Mouse (Mus musculus) testis, postnatal 14 days (tissue): ENCODE results near the gene Atf2.
"Not testable (repeated sequence)": the region's sequence is repeated elsewhere in the genome, so short reads cannot be mapped to it uniquely, and the experiment has no call there.

Source experiments
- DNase-seq: peaks from one replicate; pipeline ENCODE4 v3.0.0; 2021; ENCODE audit warnings: low spot score

Atf2 gene

GRCm38 (mm10) chr2:73885997-73886396 lies 6.4 kb downstream of the Atf2 start:
- DNase-seq: no peak

DNA sequence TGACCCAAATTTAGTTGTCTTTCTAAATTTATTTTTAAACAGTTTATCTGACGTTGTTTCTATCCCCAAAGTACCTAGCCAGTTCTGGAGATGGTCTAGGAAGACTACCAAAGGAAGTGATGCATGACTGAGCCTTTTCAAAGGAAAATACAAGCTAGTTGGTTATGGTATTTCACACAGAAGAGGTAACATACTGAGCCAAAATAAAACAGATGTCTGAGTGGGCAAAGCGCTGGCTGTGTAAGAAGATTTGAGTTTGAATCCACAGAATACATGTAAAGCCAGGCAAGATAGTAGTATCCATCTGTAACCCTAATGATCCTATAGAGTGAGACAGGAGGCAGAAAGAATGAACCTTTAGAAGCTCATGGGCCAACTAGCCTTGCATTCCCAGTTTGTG lies 14.5 kb downstream of the Atf2 start:
- no peak for DNase-seq

DNA sequence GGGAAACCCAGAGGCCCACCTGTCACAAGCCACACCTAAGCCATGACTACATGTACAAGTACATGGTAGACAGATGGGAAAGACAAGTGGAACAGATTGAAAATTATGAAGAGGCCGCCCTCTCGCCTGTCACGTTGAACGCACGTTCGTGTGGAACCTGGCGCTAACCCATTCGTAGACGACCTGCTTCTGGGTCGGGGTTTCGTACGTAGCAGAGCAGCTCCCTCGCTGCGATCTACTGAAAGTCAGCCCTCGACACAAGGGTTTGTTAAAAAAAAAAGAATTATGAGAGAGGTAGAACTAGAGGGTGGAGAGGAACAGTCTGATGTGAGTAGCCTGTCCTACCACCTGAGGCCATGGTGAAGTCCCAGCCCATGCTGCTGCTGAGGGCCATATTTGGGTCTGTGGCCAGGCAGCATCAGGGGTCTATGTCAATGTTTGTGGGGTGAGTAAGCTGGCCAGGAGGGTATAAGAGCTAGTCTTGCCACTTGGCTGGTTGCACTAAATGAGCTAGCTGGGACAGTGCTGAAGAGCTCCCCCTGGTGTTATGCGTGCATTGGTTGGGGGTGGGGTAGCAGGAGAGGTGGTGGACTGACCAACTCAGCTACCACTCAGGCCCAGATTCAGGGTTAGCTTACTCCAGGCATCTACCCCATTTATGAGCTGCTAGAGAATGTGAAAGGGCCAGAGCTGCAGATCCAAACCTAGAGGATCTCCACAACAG lies 24.5 kb downstream of the Atf2 start:
- DNase-seq: peak; percentile 54

DNA sequence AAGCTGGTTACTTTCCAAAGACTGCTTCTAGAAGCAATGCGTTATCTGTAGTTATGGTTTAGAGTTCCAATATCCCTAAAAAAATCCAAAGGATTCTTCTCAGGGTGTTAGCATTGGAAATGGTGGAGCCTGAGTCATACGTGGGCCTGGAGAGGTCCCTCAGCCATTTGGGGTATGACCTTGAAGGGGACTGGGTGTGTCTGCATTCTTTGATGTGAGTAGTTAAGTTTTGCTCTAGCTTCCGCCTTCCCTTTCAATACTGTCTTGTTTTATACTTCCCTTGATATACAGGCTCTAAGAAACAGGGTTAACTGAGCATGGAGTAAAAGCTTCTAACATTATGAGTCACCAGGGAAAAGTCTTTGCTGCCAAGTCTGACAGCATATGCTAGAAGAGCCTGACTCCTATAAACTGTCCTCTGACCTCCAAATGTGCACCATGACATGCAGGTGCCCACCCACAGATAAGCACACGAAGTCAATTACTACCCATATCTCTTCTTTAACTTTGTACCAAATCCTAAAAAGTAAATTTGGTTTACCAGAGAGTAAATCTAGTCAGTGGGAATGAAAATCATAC lies 32.3 kb downstream of the Atf2 start:
- DNase-seq: no peak

DNA sequence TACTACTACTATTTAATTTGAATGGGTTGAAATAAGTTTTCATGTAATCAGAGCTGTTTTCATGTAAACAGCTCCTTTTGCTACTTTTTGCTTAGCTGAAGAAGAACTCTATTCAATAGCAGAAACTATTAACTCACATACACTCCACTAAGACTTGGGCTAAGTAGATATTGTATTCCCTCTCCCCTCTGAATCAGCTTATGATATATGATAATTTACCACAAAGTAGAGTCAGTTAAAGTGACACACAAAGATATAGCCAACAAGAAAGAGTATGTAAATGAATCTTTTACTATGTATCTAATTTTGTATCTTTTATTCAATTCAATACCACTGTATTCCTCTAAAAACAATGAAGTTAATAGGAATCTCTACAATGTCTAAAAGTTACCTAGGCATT lies 35.1 kb downstream of the Atf2 start:
- DNase-seq: no peak

GRCm38 (mm10) chr2:73856246-73856645 lies 36.2 kb downstream of the Atf2 start:
- DNase-seq: no peak

DNA sequence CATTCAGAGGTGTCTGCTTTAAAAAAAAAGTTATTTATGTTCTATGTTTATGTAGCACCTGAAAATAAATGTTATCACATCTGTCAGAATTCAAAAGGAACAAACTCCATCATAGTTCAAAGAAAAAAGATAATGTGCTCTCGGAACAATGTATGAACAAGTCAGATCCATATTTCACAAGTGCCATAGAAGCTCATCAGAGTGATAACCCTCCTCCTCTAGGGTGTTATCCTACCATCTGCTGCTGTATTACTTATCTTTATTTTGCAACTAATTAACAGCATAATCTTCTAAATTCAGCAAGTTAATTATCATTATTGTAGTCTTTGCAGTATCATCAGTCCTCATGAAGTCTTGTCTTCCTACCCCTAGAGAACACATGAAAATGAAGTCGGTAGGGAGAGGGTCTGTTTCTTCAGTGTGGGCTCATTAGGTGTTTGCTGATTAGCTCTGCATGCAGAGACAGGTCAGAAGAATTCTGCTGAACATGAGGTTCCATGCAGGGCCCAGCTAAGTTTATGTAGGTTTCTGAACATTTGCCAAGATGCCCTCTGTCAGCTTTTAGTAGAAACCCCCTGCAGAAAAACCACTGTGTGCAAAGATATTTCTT lies 57.9 kb downstream of the Atf2 start:
- DNase-seq: no peak

GRCm38 (mm10) chr2:73833284-73833683 lies 59.2 kb downstream of the Atf2 start:
- DNase-seq: no peak

GRCm38 (mm10) chr2:73818742-73819141 lies 73.7 kb downstream of the Atf2 start:
- DNase-seq: no peak

- DNase-seq: no peak
These were observed 84.8 kb downstream of the Atf2 start for GRCm38 (mm10) chr2:73807609-73808008.

GRCm38 (mm10) chr2:73800127-73800526 lies 92.3 kb downstream of the Atf2 start:
- not testable (repeated sequence) for DNase-seq

- DNase-seq: no peak
These were observed 93.7 kb downstream of the Atf2 start for GRCm38 (mm10) chr2:73798786-73799185.

DNA sequence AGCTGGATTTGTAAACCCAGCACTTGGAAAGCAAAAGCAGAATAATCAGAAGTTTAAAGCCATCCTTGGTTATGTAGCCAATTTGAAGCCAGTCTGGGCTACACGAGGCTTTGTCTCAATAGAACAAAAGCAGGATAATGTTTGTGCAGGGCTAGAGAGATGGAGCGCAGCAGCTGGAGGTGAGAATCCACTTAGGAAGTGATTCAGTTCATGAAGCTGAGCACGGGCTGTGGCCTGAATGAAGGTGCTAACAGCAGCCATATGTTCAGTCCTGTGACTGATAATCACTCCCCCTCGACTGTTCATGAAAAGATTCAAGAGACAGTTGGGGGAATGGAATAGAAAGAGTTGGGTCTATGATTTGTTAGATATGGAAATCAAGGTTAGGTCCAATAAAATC lies 94.3 kb downstream of the Atf2 start:
- no peak for DNase-seq

GRCm38 (mm10) chr2:73791846-73792630 lies 100.4 kb downstream of the Atf2 start:
- no peak for DNase-seq

- DNase-seq: no peak
These were observed 102.1 kb downstream of the Atf2 start for GRCm38 (mm10) chr2:73790332-73790731.

DNA sequence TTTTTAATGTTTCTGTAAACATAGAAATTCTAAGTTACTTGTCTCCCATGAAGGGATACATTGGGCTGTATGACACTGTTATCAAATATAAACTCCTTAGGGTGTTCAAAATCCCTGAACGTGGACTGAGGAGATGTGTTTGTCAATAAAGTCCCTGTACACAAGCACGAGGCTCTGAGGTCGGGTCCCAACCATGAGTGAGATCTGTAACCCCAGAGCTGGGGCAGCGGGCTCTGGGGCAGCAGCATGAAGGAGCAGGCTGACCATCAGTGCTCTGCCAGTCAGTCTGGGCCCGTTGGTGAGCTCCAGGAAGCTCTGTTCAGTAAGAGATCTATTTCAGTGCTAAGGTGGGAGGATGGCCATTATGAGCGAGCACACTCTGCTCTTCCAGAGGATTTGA lies 104.0 kb downstream of the Atf2 start:
- DNase-seq: no peak

- no peak for DNase-seq
These were observed 110.0 kb downstream of the Atf2 start for GRCm38 (mm10) chr2:73782371-73782905.

DNA sequence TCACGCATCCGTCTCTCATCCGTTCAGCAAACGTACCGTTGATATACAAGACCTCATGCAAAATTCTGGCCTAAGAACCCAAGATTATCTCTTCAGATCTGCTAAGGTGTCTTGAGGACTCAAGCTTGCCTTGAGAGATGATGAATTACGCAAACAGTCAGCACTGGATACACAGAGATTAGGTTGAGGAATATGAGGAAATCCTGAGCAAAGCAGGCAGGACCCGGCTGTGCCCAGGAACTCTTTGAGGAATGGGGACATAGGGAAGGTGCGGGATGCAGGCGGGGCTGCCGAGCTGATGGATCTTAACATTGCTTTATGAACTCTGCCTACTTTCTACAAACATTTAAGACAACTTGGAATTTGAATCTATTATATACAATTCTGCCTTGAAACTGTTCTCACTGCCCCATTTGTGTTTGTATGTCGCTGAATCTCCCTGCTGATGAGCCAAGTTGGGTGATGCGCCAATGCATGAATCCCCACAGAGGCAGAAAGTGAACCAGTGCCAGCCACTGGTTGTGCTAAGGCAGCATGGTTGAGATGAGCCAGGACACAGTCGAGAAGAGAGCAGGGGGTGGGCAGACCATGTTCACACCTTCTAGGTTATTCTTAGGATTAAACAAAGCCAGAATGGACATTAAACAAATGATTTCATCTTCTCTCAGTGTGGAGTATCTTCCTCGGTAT lies 112.0 kb downstream of the Atf2 start:
- DNase-seq: no peak

- DNase-seq: no peak
These were observed 112.6 kb downstream of the Atf2 start for GRCm38 (mm10) chr2:73779796-73780195.

GRCm38 (mm10) chr2:73779016-73779595 lies 113.3 kb downstream of the Atf2 start:
- no peak for DNase-seq

- no peak for DNase-seq
These were observed 115.5 kb downstream of the Atf2 start for GRCm38 (mm10) chr2:73776936-73777335.
